Mouse (Mus musculus) large intestine, adult 2 months (tissue): ENCODE measurements around the gene Ptges3l. TPM values are rescaled to one million over a fixed set of nuclear protein-coding genes. Genes with fewer than 3 reads are reported as not detected.
"Not testable (repeated sequence)": the region's sequence is repeated elsewhere in the genome, so short reads cannot be mapped to it uniquely, and the experiment has no call there.

Experiments used
- DNase-seq: peaks from one replicate; pipeline ENCODE4 v3.0.0-alpha.2; 2012; ENCODE audit warnings: low read depth, low spot score
- WGBS: fragments of 180-500 bp; shearing (Covaris S2); methylation state at CpG from one replicate; pipeline ENCODE4 v1.1.7; 2018; 5-methylcytosine and 5-hydroxymethylcytosine counted together
- polyA plus RNA-seq: library from polyadenylated mRNA; depleted of rRNA; stranded (reverse); fragments of >200 nt; gene quantifications from 2 replicates; pipeline ENCODE4 v1.2.3, GENCODE M21; 2012

Gene Ptges3l
- polyA plus RNA-seq, 1 experiment, result 3.2 TPM

- DNase-seq, result no peak
- WGBS, result 76% methylated on average over 6 of the region's 6 CpGs
These were observed 34.6 kb upstream of the Ptges3l start for GRCm38 (mm10) chr11:101459716-101460115.

DNA sequence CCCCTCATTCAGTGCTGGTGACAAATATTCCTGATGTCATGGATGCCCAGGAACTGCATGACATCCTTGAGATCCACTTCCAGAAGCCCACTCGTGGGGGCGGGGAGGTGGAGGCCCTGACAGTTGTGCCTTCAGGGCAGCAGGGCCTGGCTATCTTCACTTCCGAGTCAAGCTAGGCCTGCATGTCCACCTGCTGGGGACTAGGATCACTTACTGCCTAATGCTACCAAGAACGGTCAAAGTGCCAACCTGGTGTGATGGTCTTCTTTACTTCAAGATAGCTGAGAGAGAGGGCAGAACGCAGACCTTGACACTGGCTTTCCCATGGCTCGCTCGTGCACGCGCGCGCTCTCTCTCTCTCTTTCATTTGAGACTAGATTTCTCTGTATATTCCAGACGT lies 33.1 kb upstream of the Ptges3l start:
- no peak for DNase-seq
- WGBS, result 88% methylated on average over 12 of the region's 12 CpGs

GRCm38 (mm10) chr11:101457631-101458030 lies 32.5 kb upstream of the Ptges3l start:
- DNase-seq, result no peak
- 95% methylated on average over 9 of the region's 9 CpGs for WGBS

- DNase-seq, result no peak
- 33% methylated on average over 7 of the region's 7 CpGs for WGBS
These were observed 30.5 kb upstream of the Ptges3l start for GRCm38 (mm10) chr11:101455627-101456026.

DNA sequence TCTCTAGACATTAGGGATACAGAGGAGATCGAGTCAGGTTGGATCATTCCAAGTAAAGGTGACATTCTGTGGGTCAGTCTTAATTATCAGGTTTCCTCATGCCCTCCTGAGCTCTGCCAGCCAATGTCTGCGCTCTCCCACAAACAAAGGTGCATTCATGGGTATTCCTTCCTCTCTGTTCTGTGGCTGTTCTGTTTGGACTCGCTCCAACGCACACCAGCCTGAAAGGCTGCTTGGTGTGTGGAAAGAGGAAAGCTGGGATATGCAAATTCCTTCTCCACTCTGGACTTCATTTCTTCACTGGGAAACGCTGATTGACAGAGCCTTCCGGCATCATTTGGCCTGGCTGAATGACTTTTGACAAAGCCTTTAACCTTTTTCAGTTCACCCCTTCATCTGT lies 29.6 kb upstream of the Ptges3l start:
- no peak for DNase-seq
- 35% methylated on average over 6 of the region's 6 CpGs for WGBS

DNA sequence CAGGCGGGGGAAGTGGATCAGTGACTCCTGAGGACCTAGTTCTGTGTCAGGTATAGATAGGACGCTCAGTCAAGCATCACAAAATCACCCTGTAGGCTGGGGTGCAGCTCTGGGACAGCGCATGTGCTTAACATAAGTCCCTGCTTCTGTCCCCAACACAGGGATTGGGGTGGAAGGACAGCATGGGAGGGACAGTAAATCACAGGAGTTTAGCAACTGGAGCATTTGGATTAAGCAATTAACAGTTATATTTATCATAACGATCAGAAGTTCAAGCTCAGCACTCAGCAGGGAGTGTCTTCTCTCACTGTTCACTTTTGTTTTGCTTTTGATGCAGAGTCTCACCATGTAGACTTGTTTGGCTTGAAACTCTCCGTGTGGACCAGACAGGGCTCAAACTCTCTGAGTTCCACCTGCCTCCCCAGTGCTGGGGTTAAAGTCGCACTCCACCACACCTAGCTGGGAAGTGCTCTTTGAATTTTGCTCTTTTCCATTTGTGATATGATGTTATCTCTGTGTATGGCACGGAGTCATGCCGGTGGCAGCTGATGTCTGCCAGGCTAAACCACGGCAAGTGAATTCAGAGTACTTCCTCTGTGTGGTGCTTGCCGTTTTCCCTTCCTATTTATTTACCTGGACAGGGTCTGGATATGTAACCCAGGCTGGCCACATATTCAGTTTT lies 27.1 kb upstream of the Ptges3l start:
- WGBS, result 35% methylated on average over 10 of the region's 10 CpGs
- no peak for DNase-seq

- DNase-seq, result no peak
- WGBS, result 87% methylated on average over 10 of the region's 10 CpGs
These were observed 26.4 kb upstream of the Ptges3l start for GRCm38 (mm10) chr11:101451536-101451935.

- no peak for DNase-seq
- 78% methylated on average over 3 of the region's 3 CpGs for WGBS
These were observed 25.3 kb upstream of the Ptges3l start for GRCm38 (mm10) chr11:101450394-101450793.

- 62% methylated on average over 4 of the region's 4 CpGs for WGBS
- not testable (repeated sequence) for DNase-seq
These were observed 24.5 kb upstream of the Ptges3l start for GRCm38 (mm10) chr11:101449596-101449995.

DNA sequence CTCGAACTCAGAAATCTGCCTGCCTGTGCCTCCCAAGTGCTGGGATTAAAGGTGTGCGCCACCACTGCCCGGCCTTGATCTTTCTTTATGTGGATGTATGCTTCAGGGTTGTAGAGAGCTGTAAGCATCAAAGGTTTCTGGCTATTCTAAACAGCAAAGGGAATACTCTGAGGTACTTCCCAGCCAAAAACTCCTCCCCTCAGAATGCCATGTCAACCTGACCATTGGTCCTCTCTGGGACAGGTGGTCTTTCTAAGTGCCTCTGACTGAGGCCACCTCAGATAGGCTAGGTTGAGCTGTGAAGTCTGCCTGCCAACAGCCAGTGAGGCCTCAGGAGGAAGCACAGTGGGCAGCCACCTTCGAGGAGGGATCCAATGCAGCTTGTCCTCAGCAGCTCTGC lies 23.8 kb upstream of the Ptges3l start:
- WGBS, result 10% methylated on average over 4 of the region's 4 CpGs
- no peak for DNase-seq

DNA sequence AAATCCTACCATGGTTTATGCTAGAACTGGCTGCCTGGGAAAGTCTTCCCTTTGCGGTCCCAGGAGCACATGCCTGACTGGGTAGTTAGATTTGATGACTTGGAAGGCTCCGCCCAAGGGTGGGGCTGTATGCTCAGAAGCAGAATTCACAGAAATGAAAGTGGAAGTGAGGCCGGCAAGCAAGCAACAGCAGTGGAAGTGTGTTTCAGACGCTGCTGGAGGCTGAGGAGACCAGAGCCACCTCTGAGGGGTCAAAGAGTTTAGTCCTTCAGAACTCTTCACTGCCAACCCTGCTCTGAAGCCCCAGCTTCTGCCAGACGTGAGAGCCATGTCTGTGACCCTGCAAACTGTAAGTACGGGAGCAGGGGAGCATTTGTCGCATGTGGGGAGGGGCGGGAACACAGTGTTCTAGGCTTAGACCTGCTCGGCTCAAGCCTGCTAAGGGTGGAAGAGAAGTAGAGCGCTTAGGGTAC lies 23.2 kb upstream of the Ptges3l start, which contains the start of gene Ifi35:
TSS of gene Ifi35 (plus strand) at position 134 of the 473 bp plus-strand sequence.
- WGBS, result under 1% methylated on average over 10 of the region's 10 CpGs

GRCm38 (mm10) chr11:101447786-101448185 lies 22.7 kb upstream of the Ptges3l start:
- DNase-seq, result no peak

More for the DNA sequence above, 23.2 kb upstream of the Ptges3l start, which contains the start of gene Ifi35:
- peak; percentile 97 for DNase-seq

DNA sequence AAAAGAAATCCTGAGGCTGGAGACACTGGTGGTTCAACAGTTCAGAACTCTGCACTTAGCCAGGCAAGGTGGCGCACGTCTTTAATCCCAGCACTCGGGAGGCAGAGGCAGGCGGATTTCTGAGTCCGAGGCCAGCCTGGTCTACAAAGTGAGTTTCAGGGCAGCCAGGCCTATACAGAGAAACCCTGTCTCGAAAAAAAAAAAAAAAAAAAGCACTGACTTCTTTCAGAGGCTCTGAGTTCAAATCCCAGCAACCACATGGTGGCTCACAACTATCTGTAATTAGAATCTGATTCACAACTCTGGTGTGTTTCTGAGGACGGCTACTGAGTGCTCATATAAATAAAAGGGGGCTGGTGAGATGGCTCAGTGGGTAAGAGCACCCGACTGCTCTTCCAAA lies 21.7 kb upstream of the Ptges3l start:
- WGBS, result 86% methylated on average over 8 of the region's 8 CpGs

More at GRCm38 (mm10) chr11:101447786-101448185, 22.7 kb upstream of the Ptges3l start:
- 59% methylated on average over 5 of the region's 5 CpGs for WGBS

DNA sequence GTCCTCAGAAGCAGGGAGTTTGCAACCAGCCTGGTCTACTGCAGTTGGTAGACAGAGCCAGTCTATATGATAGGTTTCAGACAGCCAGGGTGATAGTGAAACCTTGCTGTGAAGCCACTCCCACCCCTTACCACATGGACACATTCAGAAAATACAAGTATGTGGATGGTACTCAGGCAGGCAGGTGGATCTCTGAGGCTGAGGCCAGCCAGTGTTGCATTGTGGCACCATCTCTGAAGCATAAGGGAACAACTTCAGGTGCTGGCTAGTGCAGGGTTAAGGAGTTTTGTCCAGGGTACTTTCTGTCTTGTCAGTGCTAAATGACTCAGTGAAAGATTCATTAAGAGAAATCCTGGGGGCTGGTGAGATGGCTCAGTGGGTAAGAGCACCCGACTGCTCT lies 21.2 kb upstream of the Ptges3l start:
- 86% methylated on average over 1 of the region's 1 CpGs for WGBS
- DNase-seq, result no peak

More for the DNA sequence above, 21.7 kb upstream of the Ptges3l start:
- DNase-seq, result not testable (repeated sequence)

- under 1% methylated on average over 14 of the region's 14 CpGs for WGBS
- no peak for DNase-seq
These were observed 17.6 kb upstream of the Ptges3l start for GRCm38 (mm10) chr11:101442760-101443159.

DNA sequence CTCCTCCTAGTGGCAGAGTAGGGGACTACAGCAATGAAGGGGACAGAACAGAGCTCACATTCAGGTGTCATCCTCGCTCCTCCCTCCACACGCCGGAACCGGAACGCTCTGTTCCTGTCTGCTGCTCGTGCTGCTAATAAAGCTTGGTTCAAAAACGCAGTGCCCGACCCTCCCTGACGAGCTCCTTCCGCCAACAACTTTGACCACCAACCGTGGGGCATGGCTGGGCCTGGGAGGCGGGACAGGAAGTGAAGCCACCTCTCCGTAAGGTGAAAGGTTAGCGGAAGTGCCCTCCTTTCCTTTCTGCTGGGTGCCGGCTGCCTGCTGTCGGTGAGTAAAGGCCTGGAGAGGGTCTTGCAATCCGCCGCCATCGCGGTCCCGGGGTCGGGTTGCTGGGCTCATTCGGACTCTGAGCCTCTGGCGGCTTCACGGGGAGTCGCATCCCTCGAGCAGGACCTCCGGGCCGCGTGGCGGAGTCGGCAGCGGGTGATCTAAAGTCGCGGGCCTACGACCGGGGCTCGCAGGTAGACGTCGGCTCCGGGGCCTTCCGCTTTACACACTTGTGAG lies 17.1 kb upstream of the Ptges3l start, which contains the start of gene Rpl27:
TSS of gene Rpl27 (plus strand) at position 172 of the 567 bp plus-strand sequence.
- under 1% methylated on average over 42 of the region's 42 CpGs for WGBS
- peak; percentile 98 for DNase-seq

GRCm38 (mm10) chr11:101441450-101442126 lies 16.5 kb upstream of the Ptges3l start:
- DNase-seq, result not testable (repeated sequence)
- WGBS, result 31% methylated on average over 14 of the region's 15 CpGs

GRCm38 (mm10) chr11:101438006-101438405 lies 12.9 kb upstream of the Ptges3l start:
- DNase-seq, result not testable (repeated sequence)
- WGBS, result 64% methylated on average over 3 of the region's 3 CpGs

DNA sequence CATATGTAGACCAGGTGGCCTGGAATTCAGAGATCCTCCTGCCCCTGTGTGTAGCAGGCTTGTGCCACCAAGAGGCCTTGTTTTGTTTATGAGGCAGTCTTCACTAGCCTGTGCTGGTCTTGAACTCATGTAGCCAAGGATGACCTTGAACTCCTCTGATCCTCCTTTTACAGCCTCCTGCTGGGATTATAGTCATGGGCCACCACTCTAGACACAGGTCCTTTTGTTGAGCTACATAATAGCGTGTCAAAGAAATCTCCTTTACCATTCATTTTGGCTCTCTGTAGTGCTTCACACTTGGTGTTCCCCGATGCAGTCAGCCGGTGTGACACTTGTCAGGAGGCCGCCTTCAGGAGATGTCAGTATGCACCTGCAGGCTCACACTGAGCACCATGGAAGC lies 11.8 kb upstream of the Ptges3l start:
- 83% methylated on average over 4 of the region's 4 CpGs for WGBS
- no peak for DNase-seq

DNA sequence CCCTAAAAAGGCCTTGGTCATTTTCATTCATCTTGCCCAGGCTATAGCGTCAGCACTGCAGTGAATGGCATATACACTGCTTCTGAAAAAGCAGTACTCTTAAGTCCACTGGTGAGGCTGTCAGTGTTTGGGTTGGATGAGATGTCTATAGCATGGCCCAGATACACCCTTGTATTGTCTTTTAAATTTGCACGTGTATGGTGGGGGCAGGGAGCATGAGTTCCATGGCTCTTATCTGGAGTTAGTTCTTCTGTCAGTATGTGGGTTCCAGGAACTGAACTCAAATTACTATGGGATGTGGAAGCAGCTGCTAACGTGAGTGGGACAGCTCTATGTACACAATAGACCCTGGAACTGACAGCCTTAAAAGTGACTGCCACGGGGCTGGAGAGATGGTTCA lies 10.7 kb upstream of the Ptges3l start:
- no peak for DNase-seq

More for the DNA sequence above, 10.7 kb upstream of the Ptges3l start:
- WGBS, result 79% methylated on average over 4 of the region's 4 CpGs
